In genomic region chr16:8994521-8994920, GRCm38 (mm10) we compare ENCODE assay signal across 17 mouse cellular contexts.
"Had no signal": no experiment of that assay in that cellular context is flagged by ENCODE, and none has a peak within 500 bp of the region (broad histone marks: within the 10 kb centered on the region; RNA-seq: fewer than 3 reads in every experiment).

No protein-coding gene starts in this region.

- H3K4me3 ChIP-seq: midbrain, embryonic 10.5 days; midbrain, embryonic 12.5 days; myocyte; neural tube, embryonic 13.5 days; neural tube, embryonic 15.5 days had no signal

- DNase-seq: lung, adult 18-20 months; lung, embryonic 14.5 days; lung, postnatal 10 days; lung, postnatal 4 days; midbrain, embryonic 14.5 days; retina, postnatal 1 day; right cerebral cortex, adult 18-20 months; right cerebral cortex, postnatal 4 days; spleen, adult 18-20 months; thymus, adult 2 months; thymus, postnatal 25 days; thymus, postnatal 4 days had no signal

- H3K27ac ChIP-seq: midbrain, embryonic 10.5 days; midbrain, embryonic 12.5 days; neural tube, embryonic 13.5 days; neural tube, embryonic 15.5 days had no signal
